In genomic region chr10:99264301-99265010, GRCm38 (mm10) we compare ENCODE assay signal across 8 mouse cellular contexts. TPM values are rescaled to one million over a fixed set of nuclear protein-coding genes. Genes with fewer than 3 reads are reported as not detected.
A peak's percentile ranks its signal among the peaks of the same experiment; 100 is the strongest.
DNase-seq lines count a peak whose midpoint lies in the region; ATAC-seq and TF ChIP-seq lines count a peak whose summit lies in the region.

No protein-coding gene starts in this region.

- peak overlapping the region; percentile 90 for H3ac ChIP-seq in C2C12 (ENCODE audit: control insufficient read depth, insufficient read length, low read depth)

- peaks cover 4% of the 10 kb centered on the region; the same call in 1 of the 2 replicates for H3K9me3 ChIP-seq in erythroblast, embryonic 14.5 days (ENCODE audit: control insufficient read depth, low read length)
- H3K9me3 ChIP-seq in hindbrain, embryonic 10.5 days, result no peaks in the 10 kb centered on the region
- H3K9me3 ChIP-seq in limb, embryonic 14.5 days (ENCODE audit: control insufficient read depth, low read length), result no peaks in the 10 kb centered on the region

- H3K4me2 ChIP-seq in limb, embryonic 14.5 days (replicated peaks; ENCODE audit: low read depth, low read length, severe bottlenecking), result peak overlapping the region; percentile 94

- under 1% methylated on average over 26 of the region's 26 CpGs for WGBS in hindbrain, embryonic 10.5 days
- 1% methylated on average over 26 of the region's 26 CpGs for WGBS in limb, embryonic 14.5 days

- H3K27me3 ChIP-seq in erythroblast, embryonic 14.5 days (ENCODE audit: control insufficient read depth), result peaks cover 67% of the 10 kb centered on the region
- no peaks in the 10 kb centered on the region for H3K27me3 ChIP-seq in C2C12 (ENCODE audit: control insufficient read depth, insufficient read depth, insufficient read length)
- H3K27me3 ChIP-seq in hindbrain, embryonic 10.5 days (ENCODE audit: insufficient read depth, poor library complexity, severe bottlenecking), result peaks cover 40% of the 10 kb centered on the region
- no peaks in the 10 kb centered on the region for H3K27me3 ChIP-seq in limb, embryonic 14.5 days (ENCODE audit: control insufficient read depth, insufficient read depth, low read length)

- no peak for TF ChIP-seq CTCF in C2C12 (IDR thresholded peaks at IDR 0.05; ENCODE audit: control insufficient read depth, insufficient read depth, insufficient read length)

- peaks cover 3% of the 10 kb centered on the region; the same call in 1 of the 2 replicates for H3K36me3 ChIP-seq in erythroblast, embryonic 14.5 days (ENCODE audit: control insufficient read depth)
- peaks cover 46% of the 10 kb centered on the region for H3K36me3 ChIP-seq in C2C12 (ENCODE audit: control insufficient read depth, insufficient read depth)
- peaks cover 8% of the 10 kb centered on the region for H3K36me3 ChIP-seq in hindbrain, embryonic 10.5 days
- peaks cover 8% of the 10 kb centered on the region for H3K36me3 ChIP-seq in limb, embryonic 14.5 days (ENCODE audit: control insufficient read depth, insufficient read depth, low read length)

- peaks cover 8% of the 10 kb centered on the region for H3K4me1 ChIP-seq in erythroblast, embryonic 14.5 days (ENCODE audit: control insufficient read depth)
- H3K4me1 ChIP-seq in hindbrain, embryonic 10.5 days (replicated peaks), result peaks cover 77% of the 10 kb centered on the region
- peaks cover 32% of the 10 kb centered on the region for H3K4me1 ChIP-seq in limb, embryonic 14.5 days (ENCODE audit: control insufficient read depth, insufficient read depth, low read length)

- peaks cover 46% of the 10 kb centered on the region for H3K79me3 ChIP-seq in C2C12 (ENCODE audit: low read depth)

- TF ChIP-seq POLR2A in limb, embryonic 14.5 days (IDR thresholded peaks at IDR 0.05; ENCODE audit: borderline replicate concordance, extremely low read depth, insufficient read depth, insufficient read length), result no peak

- H3K4me3 ChIP-seq in erythroblast, embryonic 14.5 days (replicated peaks), result peak overlapping the region; percentile 63
- H3K4me3 ChIP-seq in C2C12 (ENCODE audit: insufficient read depth, poor library complexity, severe bottlenecking), result peak overlapping the region; percentile 97
- peak overlapping the region; percentile 83 for H3K4me3 ChIP-seq in hindbrain, embryonic 10.5 days
- H3K4me3 ChIP-seq in limb, embryonic 14.5 days (replicated peaks; ENCODE audit: low read length), result peak overlapping the region; percentile 73

- peak; percentile 56 for DNase-seq in embryo, embryonic 11 days
- peak; percentile 47 for DNase-seq in hindbrain, embryonic 10.5 days (ENCODE audit: low spot score)
- DNase-seq in limb, embryonic 14.5 days (ENCODE audit: low spot score), result peak; percentile 37
- DNase-seq in neural tube, embryonic 10.5 days (ENCODE audit: extremely low spot score, low spot score), result peak; percentile 58
- DNase-seq in frontal cortex, postnatal 14 days (ENCODE audit: low spot score in 2 of 2), result no peak

- H3K9ac ChIP-seq in limb, embryonic 14.5 days (ENCODE audit: low read depth, low read length, severe bottlenecking), result peak overlapping the region; percentile 85

- ATAC-seq in erythroblast, adult 5-6 weeks (replicated peaks; ENCODE audit: low FRiP score, poor library complexity, severe bottlenecking), result no peak
- no peak for ATAC-seq in limb, embryonic 14.5 days (ENCODE audit: low FRiP score, low read depth)

- H3K27ac ChIP-seq in hindbrain, embryonic 10.5 days, result peak overlapping the region; percentile 99
- peak overlapping the region; percentile 96 for H3K27ac ChIP-seq in limb, embryonic 14.5 days (replicated peaks; ENCODE audit: low read depth, low read length)

- peaks cover 78% of the 10 kb centered on the region for H3K79me2 ChIP-seq in C2C12 (ENCODE audit: control insufficient read depth, insufficient read depth)

TF ChIP-seq in C2C12, 6 proteins besides CTCF, POLR2A, EP300 and RAD21:
- no peak for TF ChIP-seq MYOG (IDR thresholded peaks at IDR 0.05; ENCODE audit: control insufficient read depth, extremely low read depth, insufficient read length)
- no peak for TF ChIP-seq MAX (IDR thresholded peaks at IDR 0.05)
- TF ChIP-seq USF1 (IDR thresholded peaks at IDR 0.05; ENCODE audit: low read depth), result no peak
- no peak for TF ChIP-seq MYOD1 (IDR thresholded peaks at IDR 0.05; ENCODE audit: control insufficient read depth, insufficient read length, low read depth)
- TF ChIP-seq FOSL1 (IDR thresholded peaks at IDR 0.05; ENCODE audit: insufficient read depth, low read length, poor library complexity, severe bottlenecking), result no peak
- TF ChIP-seq CEBPB (IDR thresholded peaks at IDR 0.05; ENCODE audit: low read depth), result no peak
TF ChIP-seq in C2C12: peak in this region for 0.

RNA-seq across cellular contexts. Expression of gene Dusp6, which starts 1.4 kb away (rescaled TPM):
- polyA plus RNA-seq in erythroblast, embryonic 14.5 days (2012), result 0.09 and 0.10 TPM in 2 replicates
- 9.4 and 15.6 TPM in 2 replicates for total RNA-seq in erythroblast, adult 5-6 weeks (2015; ENCODE audit: low replicate concordance)
- 7.9 and 13.7 TPM in 2 replicates for total RNA-seq in erythroblast, adult 5-6 weeks (2017; ENCODE audit: low replicate concordance)
- 40.3 TPM for polyA plus RNA-seq in C2C12 (2012; fragmentation: generic; extraction: Trizol)
- polyA plus RNA-seq in hindbrain, embryonic 10.5 days (2016; fragmentation: Nextera tagmentation; extraction: Ambion mirVana), result 38.2 and 63.0 TPM in 2 replicates
- polyA plus RNA-seq in limb, embryonic 14.5 days (2012; rRNA removed), result 60.2 and 78.3 TPM in 2 replicates
- polyA plus RNA-seq in limb, embryonic 14.5 days (2014; fragmentation: Nextera tagmentation; extraction: Ambion mirVana), result 64.7 and 67.7 TPM in 2 replicates

Comparison
In these comparisons a context has a peak if more than half of its experiments do, and no peak if none do; other contexts are left out.
1. DNase-seq: peak in embryo, embryonic 11 days (single experiment), hindbrain, embryonic 10.5 days (single experiment), limb, embryonic 14.5 days (single experiment) and neural tube, embryonic 10.5 days (single experiment); none in frontal cortex, postnatal 14 days (0 of 2).
2. RNA of gene Dusp6, which starts 1.4 kb away (polyA plus RNA-seq): 60.2 to 78.3 TPM in limb, embryonic 14.5 days, 40.3 TPM in C2C12 (single experiment) and 38.2 to 63.0 TPM in hindbrain, embryonic 10.5 days; 0.09 to 0.10 TPM in erythroblast, embryonic 14.5 days; every median in the first group is over 10 times any median in the second.
3. Peak in every context shown above with its lines, with median percentiles within 50 percentile points of each other: H3K4me3 ChIP-seq.